Mouse (Mus musculus) frontal cortex, postnatal 36 days (tissue): ENCODE measurements around the gene Trim14.
"Not testable (repeated sequence)": the region's sequence is repeated elsewhere in the genome, so short reads cannot be mapped to it uniquely, and the experiment has no call there.

ENCODE experiments used
- DNase-seq, 2 experiments: peaks; one replicate each; pipeline ENCODE4 v3.0.0; 2022; ENCODE audit warnings: low spot score in 2 of 2

Trim14 gene

GRCm38 (mm10) chr4:46535840-46536361, at the start of gene Trim14:
Trim14 (minus strand) TSS chr4:46536141.
- DNase-seq = no peak

DNA sequence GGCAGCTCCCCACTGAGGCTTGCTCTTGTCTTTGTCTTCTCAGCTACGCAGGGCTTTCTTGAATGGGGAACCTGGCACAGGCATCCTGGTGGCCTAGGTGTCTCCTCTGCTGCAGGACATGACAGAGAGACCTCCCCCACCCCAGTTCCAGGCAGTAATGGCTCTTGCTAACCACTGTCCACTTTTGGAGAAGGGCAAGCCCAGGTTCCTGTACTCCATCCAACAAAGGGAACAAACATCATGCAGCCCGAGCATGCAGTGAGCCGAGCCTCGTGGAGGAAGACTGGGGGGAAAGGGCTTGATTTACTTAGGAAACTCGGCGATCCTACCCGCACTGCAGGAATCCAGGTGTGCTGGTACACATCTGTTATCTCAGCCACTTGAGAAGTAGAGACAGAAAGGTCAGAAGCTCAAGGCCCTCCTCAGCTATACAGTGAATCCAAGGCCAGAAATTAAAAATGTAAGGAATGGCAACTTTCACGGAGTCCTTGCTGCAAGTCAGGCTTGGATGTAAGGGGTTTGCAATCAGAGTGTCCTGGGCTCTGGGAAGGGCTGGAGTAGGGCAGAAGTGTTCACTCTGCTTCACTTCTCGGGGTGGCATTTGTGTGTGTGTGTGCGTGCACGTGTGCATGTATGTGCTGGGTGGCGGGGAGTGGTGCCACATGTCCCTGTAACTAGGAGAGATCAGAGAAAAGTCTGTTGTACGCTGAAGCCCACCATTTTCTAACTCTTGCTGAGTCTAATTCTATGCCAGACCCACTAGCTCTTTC, 49.3 kb upstream of the Trim14 start:
- DNase-seq = no peak

- not testable (repeated sequence) for DNase-seq
Measured at GRCm38 (mm10) chr4:46584536-46584935, 48.6 kb upstream of the Trim14 start.

GRCm38 (mm10) chr4:46584084-46584483, 48.1 kb upstream of the Trim14 start:
- DNase-seq = not testable (repeated sequence)

GRCm38 (mm10) chr4:46582024-46582423, 46.1 kb upstream of the Trim14 start:
- not testable (repeated sequence) for DNase-seq

DNA sequence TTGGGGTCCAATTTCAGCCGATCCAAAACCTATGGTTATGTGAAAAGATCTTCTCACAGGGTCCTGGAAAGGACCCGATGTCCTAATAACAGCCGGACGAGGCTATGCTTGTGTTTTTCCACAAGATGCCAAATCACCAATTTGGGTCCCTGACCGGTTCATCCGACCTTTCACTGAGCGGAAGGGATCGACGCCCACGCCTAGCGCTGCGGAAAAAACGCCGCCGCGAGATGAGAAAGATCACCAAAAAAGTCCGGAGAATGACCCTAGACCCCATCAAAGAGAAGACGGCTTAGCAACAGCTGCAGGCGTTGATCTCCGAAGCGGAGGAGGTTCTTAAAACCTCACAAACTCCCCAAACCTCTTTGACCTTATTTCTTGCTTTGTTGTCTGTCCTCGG, 45.6 kb upstream of the Trim14 start:
- DNase-seq = not testable (repeated sequence)

DNA sequence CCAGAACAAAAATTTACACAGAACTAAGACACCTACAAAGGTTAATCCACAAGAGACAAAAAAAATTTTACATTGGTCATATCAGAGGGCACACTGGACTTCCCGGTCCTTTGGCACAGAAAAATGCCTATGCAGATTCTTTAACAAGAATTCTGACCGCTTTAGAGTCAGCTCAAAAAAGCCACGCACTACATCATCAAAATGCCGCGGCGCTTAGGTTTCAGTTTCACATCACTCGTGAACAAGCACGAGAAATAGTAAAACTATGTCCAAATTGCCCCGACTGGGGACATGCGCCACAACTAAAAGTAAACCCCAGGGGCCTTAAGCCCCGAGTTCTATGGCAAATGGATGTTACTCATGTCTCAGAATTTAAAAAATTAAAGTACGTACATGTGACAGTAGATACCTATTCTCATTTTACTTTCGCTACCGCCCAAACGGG, 44.9 kb upstream of the Trim14 start:
- not testable (repeated sequence) for DNase-seq

DNA sequence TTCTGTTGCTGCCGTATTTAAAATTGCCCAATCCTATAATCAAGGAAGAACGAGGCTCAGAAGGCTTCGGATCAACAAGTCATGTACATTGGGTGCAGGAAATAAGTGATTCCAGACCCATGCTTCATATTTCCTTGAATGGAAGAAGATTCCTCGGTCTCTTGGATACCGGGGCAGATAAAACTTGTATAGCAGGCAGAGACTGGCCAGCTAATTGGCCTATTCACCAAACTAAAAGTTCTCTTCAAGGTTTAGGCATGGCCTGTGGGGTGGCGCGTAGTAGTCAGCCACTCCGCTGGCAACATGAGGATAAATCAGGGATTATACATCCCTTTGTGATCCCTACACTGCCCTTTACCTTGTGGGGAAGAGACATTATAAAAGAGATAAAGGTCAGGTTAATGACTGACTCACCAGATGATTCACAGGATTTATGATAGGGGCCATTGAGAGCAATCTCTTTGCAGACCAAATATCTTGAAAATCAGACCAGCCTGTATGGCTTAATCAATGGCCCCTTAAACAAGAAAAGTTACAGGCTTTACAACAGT, 42.9 kb upstream of the Trim14 start:
- DNase-seq = not testable (repeated sequence)

DNA sequence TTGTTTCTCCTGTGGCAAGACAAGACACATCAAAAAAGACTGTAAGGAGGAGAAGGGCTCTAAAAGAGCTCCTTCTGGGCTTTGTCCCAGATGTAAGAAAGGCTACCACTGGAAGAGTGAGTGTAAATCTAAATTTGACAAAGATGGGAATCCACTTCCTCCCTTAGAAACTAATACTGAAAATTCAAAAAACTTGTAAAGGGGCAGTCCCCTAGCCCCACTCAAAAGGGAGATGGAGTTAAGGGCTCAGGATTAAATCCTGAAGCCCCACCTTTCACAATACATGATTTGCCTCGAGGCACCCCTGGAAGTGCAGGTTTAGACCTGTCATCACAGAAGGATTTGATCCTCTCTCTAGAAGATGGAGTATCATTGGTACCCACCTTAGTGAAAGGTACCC, 42.3 kb upstream of the Trim14 start:
- no peak for DNase-seq

DNA sequence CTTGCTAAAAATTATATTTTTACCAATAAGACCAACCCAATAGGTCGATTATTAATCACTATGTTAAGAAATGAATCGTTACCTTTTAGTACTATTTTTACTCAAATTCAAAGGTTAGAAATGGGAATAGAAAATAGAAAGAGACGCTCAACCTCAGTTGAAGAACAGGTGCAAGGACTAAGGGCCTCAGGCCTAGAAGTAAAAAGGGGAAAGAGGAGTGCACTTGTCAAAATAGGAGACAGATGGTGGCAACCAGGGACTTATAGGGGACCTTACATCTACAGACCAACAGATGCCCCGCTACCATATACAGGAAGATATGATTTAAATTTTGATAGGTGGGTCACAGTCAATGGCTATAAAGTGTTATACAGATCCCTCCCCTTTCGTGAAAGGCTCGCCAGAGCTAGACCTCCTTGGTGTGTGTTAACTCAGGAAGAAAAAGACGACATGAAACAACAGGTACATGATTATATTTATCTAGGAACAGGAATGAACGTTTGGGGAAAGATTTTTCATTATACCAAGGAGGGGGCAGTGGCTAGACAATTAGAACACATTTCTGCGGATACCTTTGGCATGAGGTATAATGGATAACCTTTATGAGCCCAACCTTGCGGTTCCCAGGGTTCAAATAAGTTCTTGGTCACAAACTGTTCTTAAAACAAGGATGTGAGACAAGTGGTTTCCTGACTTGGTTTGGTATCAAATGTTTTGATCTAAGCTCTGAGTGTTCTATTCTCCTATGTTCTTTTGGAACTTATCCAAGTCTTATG, 39.8 kb upstream of the Trim14 start:
- not testable (repeated sequence) for DNase-seq

DNA sequence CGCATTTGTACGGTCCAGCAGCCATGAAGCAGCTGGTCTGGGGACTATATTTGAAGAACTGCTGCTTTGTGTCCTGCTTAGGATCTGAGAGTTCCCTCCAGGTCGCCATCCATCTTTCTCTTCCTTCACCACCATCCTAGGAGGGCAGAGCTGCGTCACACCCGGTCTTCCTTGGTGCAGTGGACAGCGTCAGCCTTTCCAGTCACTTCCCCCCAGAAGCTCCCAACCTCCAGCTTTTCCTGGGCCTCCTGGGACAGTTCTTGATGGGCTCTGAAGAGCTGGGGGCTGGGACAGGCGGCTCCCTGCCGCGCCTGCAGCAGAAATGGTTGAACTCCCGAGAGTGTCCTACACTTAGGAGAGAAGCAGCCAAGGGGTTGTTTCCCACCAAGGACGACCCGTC, 38.9 kb upstream of the Trim14 start:
- DNase-seq = no peak

DNA sequence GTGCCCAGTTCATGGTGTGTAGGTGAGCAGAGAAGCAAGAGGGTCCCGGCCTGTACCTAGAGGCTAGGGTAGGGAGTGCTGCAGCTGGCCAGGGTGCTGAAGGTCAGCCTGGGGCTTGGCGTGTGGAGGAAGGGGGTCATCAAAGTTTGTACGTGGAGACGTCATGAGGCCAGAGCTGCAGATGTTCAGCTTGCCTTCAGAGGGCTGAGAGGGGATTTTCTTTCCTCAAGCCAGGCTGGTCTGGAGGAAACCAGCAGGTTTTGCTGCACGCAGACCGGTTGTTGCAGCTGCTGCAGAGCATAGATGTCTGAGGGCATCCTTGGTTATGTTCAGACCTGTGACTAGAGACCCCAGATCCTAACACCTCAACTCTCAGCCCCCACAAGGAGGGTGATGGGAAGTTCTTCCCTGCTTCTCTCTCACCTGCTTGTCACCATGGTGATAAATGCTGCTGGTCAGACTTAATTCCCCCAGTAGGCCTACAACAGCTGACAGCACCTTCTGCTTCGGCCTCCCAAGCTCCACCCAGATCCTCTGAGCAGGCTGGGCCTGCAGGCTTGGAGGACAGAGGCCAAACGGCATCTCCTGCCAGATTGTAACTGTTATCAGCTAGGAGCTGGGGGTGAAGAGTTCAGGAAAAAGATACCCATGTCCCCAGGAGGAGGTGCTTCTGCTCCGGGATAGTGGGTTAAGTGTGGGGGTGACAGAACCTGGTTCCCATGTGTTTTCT, 38.2 kb upstream of the Trim14 start:
- no peak for DNase-seq

DNA sequence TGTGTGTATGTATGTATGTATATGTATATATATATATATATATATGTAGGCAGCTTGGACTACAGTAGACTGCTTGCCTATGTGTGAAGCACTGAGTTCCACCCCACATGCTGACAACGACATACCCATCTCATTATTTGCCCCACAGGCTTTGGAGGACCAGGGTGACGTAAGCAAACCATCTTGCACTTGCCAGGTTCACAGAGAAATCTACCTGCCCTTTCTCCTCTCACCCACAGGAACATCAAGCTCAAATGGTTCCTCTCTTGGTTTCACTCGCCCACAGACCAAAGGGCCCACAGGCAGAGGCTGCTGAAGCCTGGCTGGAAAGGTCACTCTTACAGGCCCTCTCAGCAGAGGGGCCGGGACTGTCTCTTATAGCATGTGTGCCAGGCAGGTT, 36.7 kb upstream of the Trim14 start:
- DNase-seq = no peak

- DNase-seq = no peak
Measured at GRCm38 (mm10) chr4:46571744-46572143, 35.8 kb upstream of the Trim14 start.

DNA sequence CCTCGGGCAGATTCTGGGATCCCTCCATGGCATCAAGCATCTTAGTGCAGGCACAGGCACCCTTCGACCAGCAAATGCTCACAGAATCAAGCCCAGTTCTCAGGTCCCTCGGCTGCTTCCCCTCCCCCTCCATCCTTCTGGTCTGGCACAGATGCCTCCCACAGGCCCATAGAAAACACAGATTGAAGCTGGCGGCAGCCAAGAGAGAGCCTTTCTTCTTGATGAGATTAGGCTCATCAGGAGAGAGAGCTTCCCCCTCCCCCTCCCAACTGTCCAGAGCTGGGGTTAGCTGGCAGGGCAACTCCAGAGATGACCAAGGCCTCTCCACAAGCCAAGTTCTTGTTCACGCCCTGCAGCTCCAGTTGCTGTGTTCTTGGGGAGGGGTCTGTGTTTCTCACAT, 33.7 kb upstream of the Trim14 start:
- peak in 1 of 2 experiments; percentile 29 for DNase-seq

DNA sequence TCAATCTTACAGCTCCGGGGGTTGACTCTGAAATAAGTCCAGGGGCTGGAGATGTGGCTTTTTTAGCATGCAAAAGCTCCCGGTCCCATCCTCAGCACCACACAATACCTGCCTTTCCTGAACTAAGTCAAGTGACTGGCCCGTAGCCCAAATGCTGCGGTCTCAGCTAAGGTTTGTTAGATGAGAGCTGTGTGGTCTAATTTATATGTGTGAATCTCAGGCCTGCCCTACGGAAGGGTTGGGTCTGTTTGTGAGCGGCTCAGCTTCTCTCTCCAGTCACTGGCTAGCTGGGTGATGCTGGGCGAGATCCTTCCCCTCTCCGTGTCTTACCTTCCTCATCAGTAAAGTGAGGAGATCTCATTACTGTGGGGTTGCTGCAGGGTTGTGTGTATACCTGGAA, 32.2 kb upstream of the Trim14 start:
- DNase-seq = no peak

DNA sequence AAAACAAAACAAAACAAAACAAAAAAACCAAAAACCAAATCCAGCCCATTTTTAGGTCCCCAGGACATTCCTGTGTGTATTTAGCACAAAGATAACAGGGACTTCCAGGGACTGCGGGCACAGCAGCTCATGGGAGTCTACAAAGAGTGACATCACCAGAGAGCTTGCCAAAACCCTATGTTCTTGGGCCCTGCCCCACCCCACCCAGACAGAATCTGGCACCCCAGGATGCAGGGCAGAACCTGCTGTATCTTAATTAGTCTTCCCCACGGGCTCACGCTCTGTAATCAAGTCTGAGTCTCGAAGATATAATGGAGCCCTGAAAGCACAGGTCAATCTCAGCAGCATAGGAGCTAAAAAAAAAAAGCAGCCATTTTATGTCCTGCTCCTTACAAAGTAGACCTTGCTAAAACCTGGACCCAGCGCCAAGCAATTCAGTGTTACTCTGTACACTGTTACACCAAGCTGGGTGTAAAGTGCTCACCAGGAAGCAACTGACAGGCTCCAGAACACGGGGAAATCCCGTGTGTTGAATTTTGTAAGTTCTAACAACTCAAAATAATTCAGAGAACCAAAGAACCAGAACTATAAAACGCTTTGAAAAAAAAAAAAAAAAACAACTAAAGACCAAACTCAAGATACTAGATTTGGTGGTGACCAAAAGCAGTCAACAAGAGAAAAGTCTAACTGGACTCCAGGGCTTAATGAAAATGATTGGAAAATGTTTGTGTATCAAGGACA, 31.2 kb upstream of the Trim14 start:
- DNase-seq = no peak

DNA sequence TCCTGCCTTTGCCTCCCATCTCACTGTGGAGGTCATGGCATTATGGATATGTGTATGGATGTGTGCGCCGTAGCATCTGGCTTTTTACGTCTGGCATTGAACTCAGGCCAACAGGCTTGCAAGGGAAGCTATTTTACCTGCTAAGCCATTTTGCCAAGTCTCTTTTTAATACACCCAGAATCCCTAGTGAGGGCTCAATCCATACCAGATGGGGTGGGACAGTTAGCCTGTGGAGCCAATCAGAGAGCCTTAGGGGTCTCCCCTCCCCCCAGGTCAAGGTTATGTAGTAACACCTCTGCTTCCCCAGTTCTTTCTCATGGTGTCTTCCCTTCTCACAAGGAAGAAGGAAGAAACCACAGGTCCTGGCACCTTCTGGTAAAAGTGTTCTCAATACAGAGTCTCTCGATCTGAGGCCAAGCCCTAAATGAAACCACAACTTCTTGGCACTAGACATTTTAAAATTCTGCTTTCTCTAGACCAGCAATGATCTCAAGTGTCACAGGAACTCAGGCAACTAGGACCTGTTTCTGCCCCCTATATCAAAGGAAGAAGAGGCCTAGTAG, 29.5 kb upstream of the Trim14 start:
- DNase-seq = no peak

- no peak for DNase-seq
Measured at GRCm38 (mm10) chr4:46564247-46564646, 28.3 kb upstream of the Trim14 start.

DNA sequence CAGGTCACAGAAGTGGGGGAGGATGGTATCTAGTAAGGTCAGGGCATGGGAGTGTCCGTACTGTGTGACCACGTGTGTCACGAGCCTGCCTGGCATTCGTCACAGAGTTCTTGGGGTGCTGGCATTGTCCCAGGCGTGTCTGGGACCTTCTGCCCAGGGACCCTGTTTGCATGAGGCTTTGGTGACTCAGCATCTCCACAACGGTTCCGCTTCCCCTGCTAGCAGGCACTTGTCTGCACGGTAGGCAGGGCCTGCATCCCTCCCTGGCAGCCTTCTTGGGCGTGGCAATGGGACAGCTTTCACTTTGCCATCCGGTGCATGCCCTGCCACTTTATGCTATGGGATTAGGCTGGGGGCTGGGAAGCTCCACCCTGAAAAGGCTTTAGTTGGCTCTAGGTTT, 27.9 kb upstream of the Trim14 start:
- DNase-seq = no peak

DNA sequence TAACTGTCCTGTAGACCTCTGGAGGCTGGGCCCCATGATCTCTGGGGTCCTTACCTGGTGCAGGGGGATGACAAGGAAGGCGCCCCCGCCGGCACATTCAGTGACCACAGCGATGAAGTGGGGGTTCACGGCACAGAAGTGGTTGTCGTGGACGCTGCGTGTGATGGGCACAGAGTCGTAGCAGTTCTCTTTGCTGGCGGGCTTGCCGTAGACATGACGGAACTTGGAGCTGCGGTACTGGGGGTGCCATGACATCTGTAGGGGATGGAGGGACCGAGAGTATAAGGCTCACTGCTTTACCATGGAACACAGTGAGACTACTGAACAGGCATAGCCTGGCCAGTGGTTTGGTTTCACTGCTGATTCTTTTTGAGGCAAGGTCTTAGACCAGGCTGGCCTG, 26.9 kb upstream of the Trim14 start:
- DNase-seq = no peak
